Mouse (Mus musculus) CH12.LX (cell line): Measurements from ENCODE around the gene Gm43552.

Experiments
- CTCF ChIP-seq, 2 experiments: IDR thresholded peaks in 1 of 2; conservative IDR thresholded peaks in 1 of 2; 2 replicates each; pipeline ENCODE4 v1.5.1; 2011 to 2012; ENCODE audit warnings: low read depth in 2 of 2, low read length in 2 of 2, improper control_type of control experiment in 1 of 2, inconsistent platforms in 1 of 2, mild to moderate bottlenecking in 1 of 2, moderate library complexity in 1 of 2
- MAZ ChIP-seq: IDR thresholded peaks from 2 replicates; pipeline ENCODE4 v1.6.1; 2012; ENCODE audit warnings: low read depth, mild to moderate bottlenecking, inconsistent platforms, low read length, improper control_type of control experiment, moderate library complexity
- MXI1 ChIP-seq: IDR thresholded peaks from 2 replicates; pipeline ENCODE4 v1.6.1; 2011; ENCODE audit warnings: mild to moderate bottlenecking, low read depth, low read length, improper control_type of control experiment

- TF ChIP-seq MXI1 (no peak), CTCF (conservative IDR thresholded peaks at IDR 0.05 in 1 of 2, IDR thresholded peaks at IDR 0.05 in 1 of 2; ENCODE audit: low read depth in 2 of 2, low read length in 2 of 2) (no peak), MAZ (no peak)
These were observed 76.8 kb downstream of the Gm43552 start for GRCm38 (mm10) chr5:65415653-65416458.
